Mouse (Mus musculus) left cerebral cortex, adult 6 months (tissue): ENCODE measurements around the gene Amz1. TPM values are rescaled to one million over a fixed set of nuclear protein-coding genes. Genes with fewer than 3 reads are reported as not detected.

ENCODE experiments used
- long read RNA-seq, 2 experiments: library from polyadenylated mRNA; unstranded; transcript quantifications; one replicate each; pipeline ENCODE4 v2.0.0; 2019 to 2020
- polyA plus RNA-seq: library from polyadenylated mRNA; unstranded; fragments of <200 nt; fragmentation: Nextera tagmentation; gene quantifications from 2 replicates; pipeline ENCODE4 v1.2.3, GENCODE M21; 2021

Gene Amz1
- polyA plus RNA-seq: 6.8 and 7.0 TPM in 2 replicates
- long read RNA-seq, experiment 1, full-length matches to known transcripts: 53 of 112 reads
- long read RNA-seq, experiment 1, partial matches to known transcripts: 12 of 112 reads
- long read RNA-seq, experiment 1, other reads (novel, unspliced or antisense): 47 of 112 reads
- long read RNA-seq, experiment 2, partial matches to known transcripts: 2 of 5 reads
- long read RNA-seq, experiment 2, other reads (novel, unspliced or antisense): 3 of 5 reads

DNA sequence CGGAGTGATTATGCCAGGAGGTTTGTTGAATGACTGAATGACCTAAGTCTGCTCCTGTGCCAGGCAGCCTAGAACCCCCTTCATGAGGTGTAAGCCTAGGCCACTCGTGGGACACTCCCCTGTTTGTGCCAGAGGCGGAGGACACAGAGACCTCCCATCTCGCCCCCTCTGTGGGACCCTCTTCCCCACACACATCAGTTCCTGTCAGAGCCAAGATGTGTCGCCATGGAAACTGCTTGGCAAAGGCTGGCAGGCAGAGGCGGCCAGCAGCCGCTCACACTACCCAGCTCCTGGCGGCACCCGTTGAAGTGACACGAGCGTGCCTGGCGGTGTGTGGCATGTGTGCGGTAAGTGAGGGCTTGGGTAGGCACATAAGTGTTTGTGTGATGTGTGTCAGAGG, at the start of gene Amz1:
Amz1 (plus strand) TSS at position 306 of the 400 bp plus-strand sequence.

GRCm38 (mm10) chr5:140702103-140702513, 21.8 kb upstream of the Amz1 start, which contains the start of gene Iqce:
Gene Iqce, minus strand, starts transcription at chr5:140702378.

DNA sequence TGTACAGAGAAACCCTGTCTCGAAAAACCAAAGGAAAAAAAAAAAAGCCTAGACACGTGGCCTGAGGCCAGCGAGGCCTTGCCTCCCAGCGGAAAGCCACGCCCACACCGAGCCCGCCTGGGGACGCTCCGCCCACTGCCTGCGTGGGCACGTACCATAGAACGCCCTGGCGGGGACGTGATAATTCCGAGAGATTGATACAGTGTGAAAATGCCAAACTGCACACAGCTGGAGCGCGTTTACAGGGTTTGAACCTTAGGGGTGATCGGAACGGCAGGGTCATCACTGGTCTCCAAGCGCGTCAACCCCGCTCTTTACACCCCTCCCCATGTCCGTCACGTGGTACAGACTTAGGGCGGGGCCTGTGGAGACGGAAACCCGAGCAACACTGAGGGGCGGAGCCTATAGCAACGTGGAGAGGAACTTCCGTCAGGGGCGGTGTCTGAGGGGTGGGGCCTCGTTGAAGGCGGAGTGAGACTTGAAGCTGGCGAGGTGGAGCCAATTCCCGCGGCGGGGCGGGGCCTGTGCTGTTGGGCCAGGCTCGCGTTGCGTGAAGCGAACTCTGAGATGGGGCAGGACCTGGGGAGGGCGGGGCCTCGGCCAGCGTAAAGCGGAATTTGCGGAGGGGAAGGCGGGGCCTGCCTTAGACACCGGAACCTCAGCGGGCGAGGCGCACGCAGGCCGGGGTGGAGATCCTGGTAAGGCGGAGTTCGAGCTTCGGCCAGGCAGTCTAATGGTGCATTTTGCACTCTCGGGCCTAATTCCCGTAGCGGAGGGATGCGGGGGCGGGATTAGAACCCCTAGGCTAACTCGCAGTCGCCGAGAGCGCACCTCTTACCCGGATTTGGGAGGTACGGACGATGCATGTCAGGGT, 19.3 kb upstream of the Amz1 start, which contains the start of gene Brat1:
Brat1 (plus strand) TSS at position 634 of the 874 bp plus-strand sequence.

Other genes starting within 250 kb of the Amz1 start
- 21.9 and 25.6 TPM in 2 replicates for gene Chst12, start 218.6 kb upstream of the Amz1 start, polyA plus RNA-seq
- gene Grifin, start 159.1 kb upstream of the Amz1 start, polyA plus RNA-seq: 0.61 and 0.83 TPM in 2 replicates
- 3.9 and 4.0 TPM in 2 replicates for gene Lfng, start 116.8 kb upstream of the Amz1 start, polyA plus RNA-seq
- 20.7 and 76.3 TPM in 2 replicates for gene Ttyh3, start 75.1 kb upstream of the Amz1 start, polyA plus RNA-seq
- gene Iqce, start 21.7 kb upstream of the Amz1 start, polyA plus RNA-seq: 5.4 and 6.0 TPM in 2 replicates
- 7.8 and 8.1 TPM in 2 replicates for gene Brat1, start 19.1 kb upstream of the Amz1 start, polyA plus RNA-seq
- 13.4 and 14.2 TPM in 2 replicates for gene Gna12, start 106.3 kb downstream of the Amz1 start, polyA plus RNA-seq